Mouse (Mus musculus): ENCODE results near the gene Olfr1189.
"Not testable (repeated sequence)": the region's sequence is repeated elsewhere in the genome, so short reads cannot be mapped to it uniquely, and the experiment has no call there.

The Olfr1189 gene

DNA sequence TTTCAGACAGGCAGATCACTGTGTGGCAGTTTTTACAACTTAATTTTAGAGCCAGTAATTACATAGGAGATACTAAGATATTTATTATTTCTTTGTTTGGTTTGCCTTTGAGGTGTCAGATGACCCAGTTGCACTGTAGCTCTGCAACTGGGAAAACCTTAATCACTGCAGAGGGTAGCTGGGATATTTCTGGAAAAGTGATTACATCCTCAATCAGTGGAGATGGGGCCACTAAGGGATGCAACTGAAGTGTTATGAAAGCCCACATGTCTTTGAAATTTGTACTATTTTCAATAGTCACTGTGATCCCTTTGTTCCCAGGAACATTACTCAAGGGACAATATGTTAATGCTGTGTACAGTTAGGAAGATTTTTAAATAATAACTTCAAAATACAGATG is at the start of gene Olfr1189:
Olfr1189 (plus strand) TSS at position 301 of the 400 bp plus-strand sequence.
- no peak for DNase-seq (ENCODE audit: low spot score in 2 of 2)

DNA sequence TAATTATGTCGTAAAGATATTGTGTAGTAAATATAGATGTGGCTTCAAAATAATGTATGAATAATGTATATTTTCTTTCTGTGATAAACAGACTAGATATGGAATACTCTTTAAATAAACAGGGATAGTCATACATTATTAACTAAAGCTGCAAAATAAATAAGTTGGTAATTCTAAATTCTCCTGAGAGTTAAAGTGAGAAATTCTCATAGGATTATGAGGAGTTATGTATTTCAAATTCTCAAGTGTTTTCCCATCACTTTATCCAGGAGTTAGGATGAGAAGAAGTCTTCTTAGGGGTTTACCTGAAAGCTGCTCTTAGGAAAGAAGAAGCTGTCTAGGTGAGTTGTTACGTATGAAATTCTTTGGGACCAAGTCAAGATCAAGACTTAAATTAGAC is 29.6 kb upstream of the Olfr1189 start, which contains the start of gene Olfr1188:
Olfr1188 (plus strand) TSS at position 301 of the 400 bp plus-strand sequence.
- DNase-seq (ENCODE audit: low spot score in 2 of 2): no peak

- DNase-seq (ENCODE audit: low spot score in 2 of 2): not testable (repeated sequence)
Observed at GRCm38 (mm10) chr2:88572696-88573095, 13.6 kb upstream of the Olfr1189 start.

- not testable (repeated sequence) for DNase-seq (ENCODE audit: low spot score in 2 of 2)
Observed at GRCm38 (mm10) chr2:88640242-88640641, 54.0 kb downstream of the Olfr1189 start, which contains the start of gene Olfr1191-ps1. Olfr1191-ps1 (plus strand) TSS chr2:88640542.
